Mouse (Mus musculus) heart, adult 8-10 months (tissue): ENCODE measurements at regions not wholly inside any gene's neighbourhood (a gene's known extent, or its start where the extent isn't known, plus 50 kb on each side); places are given as distances from the start of the nearest gene placed in this dataset.
"Not testable (repeated sequence)": the region's sequence is repeated elsewhere in the genome, so short reads cannot be mapped to it uniquely, and the experiment has no call there.

Experiments
- DNase-seq: peaks from one replicate; pipeline ENCODE4 v3.0.0; 2022; ENCODE audit warnings: low spot score

- DNase-seq = peak; percentile 92
Measured at GRCm38 (mm10) chr10:118049330-118049729, 92.3 kb upstream of the Mdm1 start.

GRCm38 (mm10) chr10:118050152-118050641 is 91.4 kb upstream of the Mdm1 start:
- DNase-seq = no peak

GRCm38 (mm10) chr10:118052042-118052441 is 89.6 kb upstream of the Mdm1 start:
- no peak for DNase-seq

- DNase-seq = no peak
Measured at GRCm38 (mm10) chr10:118052477-118052876, 89.1 kb upstream of the Mdm1 start.

- no peak for DNase-seq
Measured at GRCm38 (mm10) chr10:118053037-118053436, 88.6 kb upstream of the Mdm1 start.

- DNase-seq = no peak
Measured at GRCm38 (mm10) chr10:118056789-118057271, 84.8 kb upstream of the Mdm1 start.

GRCm38 (mm10) chr10:118057516-118057915 is 84.1 kb upstream of the Mdm1 start:
- DNase-seq = no peak

- DNase-seq = no peak
Measured at GRCm38 (mm10) chr10:118064816-118065216, 76.8 kb upstream of the Mdm1 start.

DNA sequence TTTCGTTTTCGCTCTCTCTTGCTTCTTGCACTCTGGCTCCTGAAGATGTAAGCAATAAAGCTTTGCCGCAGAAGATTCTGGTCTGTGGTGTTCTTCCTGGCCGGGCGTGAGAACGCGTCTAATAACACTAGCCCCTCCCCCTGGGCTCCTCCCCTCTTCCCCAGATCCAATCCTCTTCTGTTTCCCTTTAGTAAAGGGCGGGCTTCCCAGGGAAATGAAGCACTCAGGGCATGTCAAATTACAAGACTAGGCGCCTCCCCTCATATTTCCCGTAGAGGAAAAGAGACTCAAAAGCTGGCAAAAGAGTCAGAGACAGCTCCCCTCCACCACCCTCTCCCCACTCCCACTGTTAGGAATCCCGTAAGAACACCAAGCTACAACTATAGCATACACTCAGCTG is 65.3 kb upstream of the Mdm1 start:
- not testable (repeated sequence) for DNase-seq

GRCm38 (mm10) chr10:118081636-118082166 is 59.9 kb upstream of the Mdm1 start:
- no peak for DNase-seq

GRCm38 (mm10) chr10:118083035-118083720 is 58.4 kb upstream of the Mdm1 start:
- DNase-seq = peak; percentile 24

GRCm38 (mm10) chr10:118083721-118084075 is 57.9 kb upstream of the Mdm1 start:
- DNase-seq = no peak

DNA sequence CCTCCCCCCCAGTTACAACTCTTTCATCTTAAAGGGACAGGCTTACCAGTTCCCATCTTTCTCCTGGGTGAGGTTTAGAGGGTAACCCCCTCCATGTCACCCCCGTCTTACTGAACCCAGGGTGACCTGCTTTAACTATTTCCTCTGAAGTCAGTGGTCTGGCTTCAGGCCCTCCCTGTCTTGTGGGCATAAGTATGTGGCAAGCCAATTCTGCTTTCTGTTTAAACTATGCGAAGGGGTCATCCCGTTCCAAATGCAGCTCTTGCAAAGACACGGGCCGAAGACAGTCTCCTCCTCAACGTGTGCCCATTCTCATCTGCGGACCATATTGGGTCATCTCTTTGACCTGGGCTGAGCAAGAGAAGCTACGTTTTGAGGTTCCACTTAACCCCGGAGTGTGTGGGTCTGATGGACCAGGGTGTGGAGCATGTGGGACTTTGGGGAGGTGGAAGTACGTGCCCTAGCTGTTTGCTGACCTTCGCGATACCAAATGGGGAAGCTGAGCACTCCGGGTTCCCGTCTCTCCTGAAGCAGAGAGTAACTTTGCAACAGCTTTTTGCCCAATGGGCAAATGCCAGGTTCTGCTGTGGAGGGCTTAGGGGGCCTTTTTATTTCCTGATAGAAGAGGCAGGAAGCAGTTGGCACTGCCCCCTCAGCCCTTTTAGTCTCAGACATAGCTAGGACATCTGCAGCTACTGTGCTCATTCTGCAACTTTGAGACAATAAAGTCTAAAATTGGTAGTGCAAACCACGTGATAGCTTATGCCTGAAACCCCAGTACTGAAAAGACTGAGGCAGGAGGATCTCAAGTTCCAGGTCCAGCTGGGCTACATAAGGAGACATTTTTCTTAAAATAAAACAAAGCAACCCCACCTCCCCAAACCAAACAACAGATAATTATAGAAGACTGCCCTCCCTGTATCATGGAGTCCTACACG is 56.3 kb upstream of the Mdm1 start:
- DNase-seq = no peak

GRCm38 (mm10) chr10:118087570-118088340 is 53.9 kb upstream of the Mdm1 start:
- DNase-seq = no peak

GRCm38 (mm10) chr10:118088499-118088898 is 53.1 kb upstream of the Mdm1 start:
- DNase-seq = no peak

- DNase-seq = no peak
Measured at GRCm38 (mm10) chr10:118089879-118090278, 51.7 kb upstream of the Mdm1 start.

DNA sequence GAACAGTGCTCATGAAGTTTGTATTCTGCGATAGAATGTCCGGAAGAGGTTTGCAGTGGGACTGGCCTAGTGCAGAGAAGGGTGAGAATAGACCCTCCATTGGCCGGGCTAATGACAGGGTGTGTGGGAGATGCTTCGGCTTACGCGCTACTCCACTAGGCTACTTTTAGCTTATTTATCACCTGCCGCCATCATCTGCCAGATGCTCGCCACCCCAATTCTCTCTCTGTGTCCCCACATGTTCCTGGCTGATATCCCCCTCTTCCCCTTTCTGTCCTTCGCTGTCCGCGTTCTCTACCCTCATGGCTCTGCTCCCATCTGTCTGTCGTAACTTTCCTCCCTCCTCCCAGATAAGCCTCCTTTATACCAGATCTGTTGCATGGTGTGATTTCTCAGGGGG is 50.1 kb upstream of the Mdm1 start:
- DNase-seq = no peak
